ENCODE assay signal across 8 mouse cellular contexts in genomic region chr11:115670451-115671050, GRCm38 (mm10). TPM values are rescaled to one million over a fixed set of nuclear protein-coding genes. Genes with fewer than 3 reads are reported as not detected.
DNase-seq lines count a peak whose midpoint lies in the region; ATAC-seq and TF ChIP-seq lines count a peak whose summit lies in the region.

No protein-coding gene starts in this region.

- H3K4me3 ChIP-seq in G1E (ENCODE audit: low read depth, low read length): no peak overlapping the region; the same call in 1 of the 2 replicates
- no peak overlapping the region for H3K4me3 ChIP-seq in forebrain, postnatal 0 days (ENCODE audit: low read depth, low read length)
- no peak overlapping the region for H3K4me3 ChIP-seq in left cerebral cortex, adult 2 months

- H3K9ac ChIP-seq in forebrain, postnatal 0 days: no peak overlapping the region

- H3K27me3 ChIP-seq in G1E (ENCODE audit: insufficient read depth, low read length): no peaks in the 10 kb centered on the region
- H3K27me3 ChIP-seq in forebrain, postnatal 0 days (ENCODE audit: insufficient read depth, low read length): no peaks in the 10 kb centered on the region

- ATAC-seq in G1E (ENCODE audit: extremely low read depth, insufficient number of reproducible peaks, low FRiP score, poor library complexity, severe bottlenecking): 0 out of 2 replicates have a peak, but pooled peaks have one; percentile 23
- ATAC-seq in forebrain, postnatal 0 days: no peak
- no peak for ATAC-seq in CD4-positive, CD25-positive, alpha-beta regulatory T cell, adult 4 months

- peak; percentile 16 for DNase-seq in gastrocnemius, postnatal 10 days
- DNase-seq in gastrocnemius, postnatal 36 days: no peak
- DNase-seq in G1E (ENCODE audit: low spot score): no peak
- peak; percentile 19 for DNase-seq in forebrain, postnatal 0 days
- DNase-seq in left cerebral cortex, adult 2 months (ENCODE audit: extremely low spot score in 1 of 2, low spot score in 2 of 2): peak; percentile 36 to 39
- DNase-seq in telencephalon, adult 2 months (ENCODE audit: low read depth, low spot score): peak; percentile 77
- no peak for DNase-seq in T-cell, adult 2 months (ENCODE audit: low spot score)

- intact Hi-C loops in gastrocnemius, postnatal 36 days (cut with DNase I): no loop called here
- intact Hi-C loops in left cerebral cortex, adult 2 months (cut with DNase I): no loop called here

- H3K9me3 ChIP-seq in G1E (replicated peaks): no peaks in the 10 kb centered on the region
- no peaks in the 10 kb centered on the region for H3K9me3 ChIP-seq in forebrain, postnatal 0 days (ENCODE audit: low read length)

- peaks cover 76% of the 10 kb centered on the region for H3K4me1 ChIP-seq in G1E (ENCODE audit: insufficient read depth, low read depth, low read length)
- H3K4me1 ChIP-seq in forebrain, postnatal 0 days (ENCODE audit: insufficient read depth): peaks cover 18% of the 10 kb centered on the region

- no peak overlapping the region; the same call in 1 of the 2 replicates for H3K27ac ChIP-seq in forebrain, postnatal 0 days (ENCODE audit: low read depth, low read length)
- H3K27ac ChIP-seq in left cerebral cortex, adult 2 months: peak overlapping the region; percentile 42

- 23% methylated on average over 5 of the region's 5 CpGs for WGBS in forebrain, postnatal 0 days

- no peak for TF ChIP-seq CTCF in G1E (IDR thresholded peaks at IDR 0.05; ENCODE audit: low read depth, low read length)
- TF ChIP-seq CTCF in forebrain, postnatal 0 days (IDR thresholded peaks at IDR 0.05; ENCODE audit: low read depth): no peak
- TF ChIP-seq CTCF in left cerebral cortex, adult 2 months (IDR thresholded peaks at IDR 0.05): no peak

- peaks cover 86% of the 10 kb centered on the region for H3K36me3 ChIP-seq in G1E (replicated peaks)
- no peaks in the 10 kb centered on the region for H3K36me3 ChIP-seq in forebrain, postnatal 0 days (ENCODE audit: insufficient read depth)

- no peak overlapping the region for H3K4me2 ChIP-seq in forebrain, postnatal 0 days (ENCODE audit: low read depth)

RNA-seq across cellular contexts. Expression of gene Grb2, which starts 37.8 kb away (rescaled TPM):
- 10 to 100 TPM; 93.7 to 95.9 TPM for total RNA-seq in gastrocnemius, postnatal 10 days (2021)
- total RNA-seq in gastrocnemius, postnatal 36 days (2021): 10 to 100 TPM; 56.4 to 65.7 TPM
- total RNA-seq in G1E (2014; fragmentation: Nextera tagmentation): 224 and 234 TPM in 2 replicates
- total RNA-seq in G1E (2017): 58.3 and 119 TPM in 2 replicates
- 209 and 240 TPM in 2 replicates for polyA plus RNA-seq in G1E (2012)
- 88.2 and 91.9 TPM in 2 replicates for total RNA-seq in forebrain, postnatal 0 days (2014; rRNA removed)
- polyA plus RNA-seq in forebrain, postnatal 0 days (2015; fragmentation: Nextera tagmentation; extraction: Ambion mirVana): 153 and 162 TPM in 2 replicates
- total RNA-seq in left cerebral cortex, adult 2 months (2021): 100 to 1,000 TPM; 186 to 196 TPM
- 10 to 100 TPM; 28.8 to 30.9 TPM for polyA plus RNA-seq in CD4-positive, CD25-positive, alpha-beta regulatory T cell, adult 4 months (2017; shearing (Covaris generic))

RNA-seq across cellular contexts. Expression of gene Slc25a19, which starts 42.5 kb away (rescaled TPM):
- 10 to 100 TPM; 39.7 to 40.0 TPM for total RNA-seq in gastrocnemius, postnatal 10 days (2021)
- 10 to 100 TPM; 44.4 to 46.8 TPM for total RNA-seq in gastrocnemius, postnatal 36 days (2021)
- total RNA-seq in G1E (2014; fragmentation: Nextera tagmentation) (19.9 and 37.8 TPM in 2 replicates), G1E (2017) (21.5 and 22.3 TPM in 2 replicates)
- polyA plus RNA-seq in G1E (2012): 24.2 and 26.0 TPM in 2 replicates
- 34.3 and 38.7 TPM in 2 replicates for total RNA-seq in forebrain, postnatal 0 days (2014; rRNA removed)
- polyA plus RNA-seq in forebrain, postnatal 0 days (2015; fragmentation: Nextera tagmentation; extraction: Ambion mirVana): 51.1 and 51.7 TPM in 2 replicates
- total RNA-seq in left cerebral cortex, adult 2 months (2021): 10 to 100 TPM; 57.2 to 59.5 TPM
- 10 to 100 TPM; 93.6 to 98.8 TPM for polyA plus RNA-seq in CD4-positive, CD25-positive, alpha-beta regulatory T cell, adult 4 months (2017; shearing (Covaris generic))

RNA-seq across cellular contexts. Expression of gene Mif4gd, which starts 57.8 kb away (rescaled TPM):
- total RNA-seq in gastrocnemius, postnatal 10 days (2021): 10 to 100 TPM; 38.3 to 38.7 TPM
- total RNA-seq in gastrocnemius, postnatal 36 days (2021): 10 to 100 TPM; 41.8 to 45.8 TPM
- total RNA-seq in G1E (2014; fragmentation: Nextera tagmentation) (43.6 and 59.8 TPM in 2 replicates), G1E (2017) (49.9 and 59.4 TPM in 2 replicates)
- 24.3 and 32.4 TPM in 2 replicates for polyA plus RNA-seq in G1E (2012)
- total RNA-seq in forebrain, postnatal 0 days (2014; rRNA removed): 12.2 and 16.9 TPM in 2 replicates
- polyA plus RNA-seq in forebrain, postnatal 0 days (2015; fragmentation: Nextera tagmentation; extraction: Ambion mirVana): 14.4 and 19.4 TPM in 2 replicates
- 10 to 100 TPM; 15.6 to 16.0 TPM for total RNA-seq in left cerebral cortex, adult 2 months (2021)
- 100 to 1,000 TPM; 208 to 251 TPM for polyA plus RNA-seq in CD4-positive, CD25-positive, alpha-beta regulatory T cell, adult 4 months (2017; shearing (Covaris generic))

Comparison
In these comparisons a context has a peak if more than half of its experiments do, and no peak if none do; other contexts are left out.
1. DNase-seq: peak in gastrocnemius, postnatal 10 days (single experiment), forebrain, postnatal 0 days (single experiment), left cerebral cortex, adult 2 months (2 of 2) and telencephalon, adult 2 months (single experiment); none in gastrocnemius, postnatal 36 days (0 of 2), G1E (single experiment) and T-cell, adult 2 months (single experiment).